Mouse (Mus musculus): ENCODE measurements around the gene Arid1b.

Arid1b gene

GRCm38 (mm10) chr17:5327480-5328180, 333.5 kb downstream of the Arid1b start:
- DNase-seq = no peak

- no peak for DNase-seq
Measured at GRCm38 (mm10) chr17:5329478-5329877, 335.3 kb downstream of the Arid1b start.

- DNase-seq = no peak
Measured at GRCm38 (mm10) chr17:5330063-5330462, 335.9 kb downstream of the Arid1b start.

- DNase-seq = peak; percentile 44 to 47
Measured at GRCm38 (mm10) chr17:5330644-5331043, 336.5 kb downstream of the Arid1b start.

- DNase-seq = peak; percentile 35 to 41
Measured at GRCm38 (mm10) chr17:5331387-5331786, 337.3 kb downstream of the Arid1b start.

- no peak for DNase-seq
Measured at GRCm38 (mm10) chr17:5334567-5334966, 340.4 kb downstream of the Arid1b start.

- DNase-seq = no peak
Measured at GRCm38 (mm10) chr17:5344426-5344825, 350.3 kb downstream of the Arid1b start.

GRCm38 (mm10) chr17:5345810-5346209, 351.7 kb downstream of the Arid1b start:
- DNase-seq = no peak

GRCm38 (mm10) chr17:5352901-5353300, 358.8 kb downstream of the Arid1b start:
- no peak for DNase-seq

GRCm38 (mm10) chr17:5360759-5361158, 366.6 kb downstream of the Arid1b start:
- DNase-seq = no peak

- DNase-seq = no peak
Measured at GRCm38 (mm10) chr17:5365992-5366398, 371.9 kb downstream of the Arid1b start.

- DNase-seq = no peak
Measured at GRCm38 (mm10) chr17:5371032-5371431, 376.9 kb downstream of the Arid1b start.

GRCm38 (mm10) chr17:5371521-5371920, 377.4 kb downstream of the Arid1b start:
- DNase-seq = no peak

GRCm38 (mm10) chr17:5372951-5373350, 378.8 kb downstream of the Arid1b start:
- DNase-seq = no peak

- no peak for DNase-seq
Measured at GRCm38 (mm10) chr17:5377151-5377929, 383.2 kb downstream of the Arid1b start.

GRCm38 (mm10) chr17:5377930-5378310, 383.8 kb downstream of the Arid1b start:
- DNase-seq = peak; percentile 61 to 67

- DNase-seq = no peak
Measured at GRCm38 (mm10) chr17:5385694-5386093, 391.6 kb downstream of the Arid1b start.

GRCm38 (mm10) chr17:5386885-5387545, 392.9 kb downstream of the Arid1b start:
- no peak for DNase-seq

- no peak for DNase-seq
Measured at GRCm38 (mm10) chr17:5388351-5388750, 394.2 kb downstream of the Arid1b start.

GRCm38 (mm10) chr17:5390682-5391081, 396.6 kb downstream of the Arid1b start:
- no peak for DNase-seq

- no peak for DNase-seq
Measured at GRCm38 (mm10) chr17:5395454-5396205, 401.5 kb downstream of the Arid1b start.

- DNase-seq = no peak
Measured at GRCm38 (mm10) chr17:5396213-5396612, 402.1 kb downstream of the Arid1b start.
